Mouse (Mus musculus) liver, embryonic 12.5 days (tissue): ENCODE data around the gene Olfr92. TPM values are rescaled to one million over a fixed set of nuclear protein-coding genes. Genes with fewer than 3 reads are reported as not detected.

Experiments
- ATAC-seq: fragments of 200-750 bp; cut with Nextera tagmentation; 2 replicates; pipeline ENCODE4 v1.8.0; 2017; ENCODE audit warnings: moderate number of reproducible peaks, mild to moderate bottlenecking, moderate library complexity
- H3K27ac ChIP-seq: fragments of 300-500 bp; sonication (generic); 2 replicates; pipeline ENCODE4 v1.5.1; 2016; ENCODE audit warnings: mild to moderate bottlenecking
- H3K27me3 ChIP-seq: fragments of 300-500 bp; sonication (generic); replicated peaks from 2 replicates; pipeline ENCODE4 v1.6.1; 2016; ENCODE audit warnings: mild to moderate bottlenecking, moderate library complexity
- H3K36me3 ChIP-seq: fragments of 300-500 bp; sonication (generic); 2 replicates; pipeline ENCODE4 v1.6.1; 2016; ENCODE audit warnings: mild to moderate bottlenecking, moderate library complexity
- H3K4me1 ChIP-seq: fragments of 300-500 bp; sonication (generic); 2 replicates; pipeline ENCODE4 v1.6.1; 2016
- H3K4me2 ChIP-seq: fragments of 300-500 bp; sonication (generic); 2 replicates; pipeline ENCODE4 v1.6.1; 2016; ENCODE audit warnings: mild to moderate bottlenecking, moderate library complexity
- H3K4me3 ChIP-seq: fragments of 300-500 bp; sonication (generic); 2 replicates; pipeline ENCODE4 v1.5.1; 2016; ENCODE audit warnings: mild to moderate bottlenecking, moderate library complexity
- H3K9ac ChIP-seq: fragments of 300-500 bp; sonication (generic); 2 replicates; pipeline ENCODE4 v1.6.1; 2016; ENCODE audit warnings: mild to moderate bottlenecking, moderate library complexity
- H3K9me3 ChIP-seq: fragments of 300-500 bp; sonication (generic); replicated peaks from 2 replicates; pipeline ENCODE4 v1.6.1; 2016; ENCODE audit warnings: mild to moderate bottlenecking, moderate library complexity
- WGBS: fragments of 180-500 bp; shearing (Covaris S2); methylation state at CpG from one replicate; pipeline ENCODE4 v1.1.7; 2016; ENCODE audit not compliant: insufficient replicate concordance; 5-methylcytosine and 5-hydroxymethylcytosine counted together
- polyA plus RNA-seq: library from polyadenylated mRNA; unstranded; fragments of >200 nt; fragmentation: Nextera tagmentation; extraction: Ambion mirVana; gene quantifications from 2 replicates; pipeline ENCODE4 v1.2.1, GENCODE M21; 2016

Gene Olfr92
- polyA plus RNA-seq, 1 experiment from 2014 or later, result not detected

DNA sequence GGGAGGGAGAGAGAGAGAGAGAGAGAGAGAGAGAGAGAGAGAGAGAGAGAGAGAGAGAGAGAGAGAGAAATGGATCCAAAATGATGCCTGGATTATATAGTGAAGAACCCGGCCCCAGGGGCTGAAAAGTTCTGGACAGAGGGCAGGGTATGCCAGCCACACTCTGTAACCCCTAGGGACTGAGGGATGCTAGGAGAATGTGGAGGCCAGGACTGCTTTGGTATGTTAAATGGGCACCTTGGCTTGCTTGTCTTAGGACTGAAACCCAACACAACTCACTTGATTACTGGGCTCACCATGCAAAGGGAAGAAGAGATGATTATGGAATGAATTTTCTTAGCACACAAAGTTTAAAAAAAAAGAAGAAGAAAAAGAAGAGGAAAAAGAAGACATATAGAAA is 41.7 kb downstream of the Olfr92 start:
- no peak overlapping the region for H3K27ac ChIP-seq
- 40% methylated on average over 1 of the region's 1 CpGs for WGBS
- ATAC-seq, result no peak
- no peak overlapping the region for H3K4me2 ChIP-seq
- H3K9ac ChIP-seq, result no peak overlapping the region
- H3K36me3 ChIP-seq, result no peaks in the 10 kb centered on the region
- no peaks in the 10 kb centered on the region for H3K4me1 ChIP-seq
- H3K27me3 ChIP-seq, result no peaks in the 10 kb centered on the region
- no peaks in the 10 kb centered on the region for H3K9me3 ChIP-seq
- H3K4me3 ChIP-seq, result no peak overlapping the region

DNA sequence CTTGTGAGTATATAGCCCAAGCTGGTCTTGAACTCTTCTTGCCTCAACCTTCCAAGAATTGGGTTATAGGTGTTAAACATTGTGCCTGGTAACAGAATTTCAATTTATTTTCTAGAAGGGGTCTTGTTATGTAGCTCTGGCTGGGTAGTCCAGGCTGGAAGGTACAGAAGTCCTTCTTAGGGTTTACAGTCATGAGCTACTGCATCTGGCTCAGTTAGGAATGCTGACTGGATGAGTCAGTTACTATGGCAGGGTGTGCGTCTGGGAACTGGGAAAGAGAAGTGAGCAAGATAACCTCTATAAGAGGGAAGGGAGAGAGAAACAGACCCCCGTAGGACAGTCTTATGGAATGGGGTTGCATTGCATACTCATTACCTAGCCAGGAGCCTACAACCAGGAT is 44.1 kb downstream of the Olfr92 start:
- no peak overlapping the region for H3K9ac ChIP-seq
- ATAC-seq, result no peak
- H3K4me1 ChIP-seq, result no peaks in the 10 kb centered on the region
- no peak overlapping the region for H3K4me2 ChIP-seq
- no peaks in the 10 kb centered on the region for H3K36me3 ChIP-seq
- no peaks in the 10 kb centered on the region for H3K9me3 ChIP-seq
- H3K27me3 ChIP-seq, result no peaks in the 10 kb centered on the region
- no peak overlapping the region for H3K27ac ChIP-seq
- WGBS, result 65% methylated on average over 2 of the region's 2 CpGs
- no peak overlapping the region for H3K4me3 ChIP-seq

DNA sequence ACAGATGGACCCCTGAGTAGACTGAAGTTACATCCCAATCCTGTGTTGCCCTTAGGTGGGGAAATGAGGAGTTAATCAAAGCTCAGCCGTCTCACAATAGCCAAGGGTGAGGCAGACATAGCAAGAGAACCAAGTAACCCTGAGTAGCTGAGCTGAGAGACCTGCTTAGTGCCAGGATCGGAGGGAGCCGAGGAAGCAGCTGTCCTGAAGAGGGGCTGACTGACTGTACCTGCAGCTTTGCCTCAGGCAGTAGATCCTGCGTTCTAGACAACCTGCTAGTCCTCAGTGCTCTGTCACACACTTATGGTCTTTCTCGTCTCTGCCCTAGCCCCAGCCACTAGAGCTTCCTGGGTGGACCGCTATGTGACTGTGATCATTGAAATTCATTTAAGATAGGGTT is 44.7 kb downstream of the Olfr92 start:
- no peaks in the 10 kb centered on the region for H3K27me3 ChIP-seq
- no peaks in the 10 kb centered on the region for H3K9me3 ChIP-seq
- WGBS, result 72% methylated on average over 6 of the region's 6 CpGs
- H3K9ac ChIP-seq, result no peak overlapping the region
- no peak for ATAC-seq
- H3K4me1 ChIP-seq, result no peaks in the 10 kb centered on the region
- no peak overlapping the region for H3K4me3 ChIP-seq
- no peaks in the 10 kb centered on the region for H3K36me3 ChIP-seq
- H3K4me2 ChIP-seq, result no peak overlapping the region
- H3K27ac ChIP-seq, result no peak overlapping the region

DNA sequence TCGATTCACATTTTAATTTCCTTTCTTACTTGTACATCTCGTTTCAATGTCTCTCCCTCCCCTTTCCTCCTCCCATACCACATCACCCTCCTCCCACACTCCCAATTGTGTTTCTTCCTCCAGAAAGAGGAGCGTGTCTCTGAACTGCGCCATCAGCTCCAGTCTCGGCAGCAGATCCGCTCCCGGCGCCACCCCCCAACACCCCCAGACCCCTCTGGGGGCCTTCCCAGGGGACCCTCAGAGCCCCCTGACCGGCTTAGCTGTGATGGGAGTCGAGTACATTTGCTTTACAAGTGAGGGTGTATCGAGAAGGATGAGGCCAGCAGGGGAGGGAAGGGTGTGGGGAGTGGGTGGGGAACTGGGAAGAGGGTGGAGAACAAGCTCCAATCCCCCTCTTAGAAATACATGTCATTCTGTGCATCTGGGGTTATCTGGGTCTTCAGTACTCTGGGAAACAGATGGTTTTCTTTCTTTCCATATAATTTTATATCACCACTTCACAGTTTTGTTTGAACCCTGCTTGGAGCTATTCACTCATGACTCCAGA is 47.1 kb downstream of the Olfr92 start:
- no peak for ATAC-seq

DNA sequence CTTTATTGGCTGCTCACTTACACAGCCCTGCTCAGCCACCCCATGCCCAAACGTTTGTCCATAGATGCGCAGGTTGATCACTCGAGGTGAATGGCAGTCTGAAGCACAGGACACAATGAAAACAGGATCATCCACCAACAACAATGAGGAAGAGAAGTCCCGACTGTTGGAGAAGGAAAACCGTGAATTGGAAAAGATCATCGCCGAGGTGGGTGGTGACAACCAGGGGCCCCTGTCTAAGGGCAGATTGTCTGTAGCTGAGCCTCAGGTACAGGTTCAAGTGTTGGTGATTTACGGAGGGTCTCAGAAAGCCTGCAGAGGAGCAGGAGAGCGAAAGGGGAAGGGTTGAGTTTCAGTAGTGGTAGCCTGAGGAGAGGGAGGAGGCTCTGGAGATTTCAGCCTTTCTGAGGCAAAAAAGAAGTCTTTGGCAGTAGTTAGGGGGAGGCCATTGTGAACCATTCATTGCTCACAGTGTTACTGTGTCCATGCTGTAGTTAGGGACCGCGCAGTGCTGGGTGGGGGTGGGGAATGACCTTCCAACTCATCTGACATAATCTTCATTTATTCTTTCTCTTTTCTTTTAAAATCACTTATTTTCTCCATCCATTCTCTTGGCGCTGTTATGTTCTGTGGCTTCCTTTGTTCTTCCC is 47.7 kb downstream of the Olfr92 start:
- no peaks in the 10 kb centered on the region for H3K36me3 ChIP-seq
- H3K4me2 ChIP-seq, result no peak overlapping the region
- H3K27me3 ChIP-seq, result no peaks in the 10 kb centered on the region
- H3K9ac ChIP-seq, result no peak overlapping the region
- H3K4me3 ChIP-seq, result no peak overlapping the region
- 68% methylated on average over 12 of the region's 12 CpGs for WGBS
- H3K9me3 ChIP-seq, result no peaks in the 10 kb centered on the region
- H3K4me1 ChIP-seq, result no peaks in the 10 kb centered on the region
- no peak overlapping the region for H3K27ac ChIP-seq
- ATAC-seq, result no peak

More for the DNA sequence above, 47.1 kb downstream of the Olfr92 start:
- no peaks in the 10 kb centered on the region for H3K4me1 ChIP-seq
- no peak overlapping the region for H3K9ac ChIP-seq
- WGBS, result 60% methylated on average over 11 of the region's 11 CpGs
- H3K27me3 ChIP-seq, result no peaks in the 10 kb centered on the region
- H3K4me3 ChIP-seq, result no peak overlapping the region
- H3K9me3 ChIP-seq, result no peaks in the 10 kb centered on the region
- no peak overlapping the region for H3K4me2 ChIP-seq
- no peaks in the 10 kb centered on the region for H3K36me3 ChIP-seq
- H3K27ac ChIP-seq, result no peak overlapping the region

DNA sequence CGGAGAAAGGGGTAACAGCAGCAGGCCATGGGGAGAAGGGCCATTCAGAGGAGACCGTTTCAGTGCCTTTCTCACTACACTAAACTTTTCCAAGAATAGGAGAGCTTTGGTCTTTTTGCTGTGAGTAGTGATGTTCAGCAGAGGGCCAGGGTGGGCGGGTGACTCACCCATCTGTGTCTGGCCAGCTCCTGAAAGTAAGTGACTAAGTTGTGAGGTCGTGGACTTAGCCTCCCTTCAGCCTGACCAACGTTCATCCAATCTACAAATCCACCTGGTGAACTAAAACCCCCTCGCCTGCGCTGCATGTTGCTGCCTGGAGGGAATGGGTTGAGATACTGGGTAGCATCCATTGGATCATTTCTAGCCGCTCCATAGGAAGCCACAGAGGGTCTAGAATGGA is 49.8 kb downstream of the Olfr92 start:
- H3K36me3 ChIP-seq, result no peaks in the 10 kb centered on the region
- no peak overlapping the region for H3K4me3 ChIP-seq
- no peaks in the 10 kb centered on the region for H3K4me1 ChIP-seq
- WGBS, result 58% methylated on average over 8 of the region's 8 CpGs
- no peaks in the 10 kb centered on the region for H3K27me3 ChIP-seq
- no peak overlapping the region for H3K9ac ChIP-seq
- no peak for ATAC-seq
- H3K27ac ChIP-seq, result no peak overlapping the region
- no peaks in the 10 kb centered on the region for H3K9me3 ChIP-seq
- no peak overlapping the region for H3K4me2 ChIP-seq

DNA sequence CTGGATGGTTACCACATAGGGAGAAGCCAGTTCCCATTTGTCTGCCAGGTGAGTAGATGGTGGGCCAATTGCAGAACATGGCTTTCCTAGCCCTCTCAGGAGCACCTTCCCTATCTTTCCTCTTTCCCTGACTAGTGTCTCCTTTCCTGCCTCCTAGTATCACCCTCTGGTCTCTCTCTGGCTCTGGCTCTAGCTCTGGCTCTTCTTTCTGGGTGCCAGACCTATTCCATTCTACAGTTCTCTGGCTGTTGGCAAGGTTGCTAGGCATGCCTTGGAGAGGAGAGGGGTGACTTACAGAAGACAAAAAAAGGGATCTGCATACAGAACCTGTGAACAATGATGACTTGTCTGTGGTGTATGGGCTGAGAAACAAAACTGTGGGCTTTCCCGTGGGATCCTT is 52.0 kb downstream of the Olfr92 start:
- no peaks in the 10 kb centered on the region for H3K4me1 ChIP-seq
- H3K36me3 ChIP-seq, result no peaks in the 10 kb centered on the region
- ATAC-seq, result no peak
- no peaks in the 10 kb centered on the region for H3K27me3 ChIP-seq
- H3K4me3 ChIP-seq, result no peak overlapping the region
- no peaks in the 10 kb centered on the region for H3K9me3 ChIP-seq
- H3K9ac ChIP-seq, result no peak overlapping the region
- WGBS, result 59% methylated on average over 1 of the region's 1 CpGs
- H3K27ac ChIP-seq, result no peak overlapping the region
- H3K4me2 ChIP-seq, result no peak overlapping the region

DNA sequence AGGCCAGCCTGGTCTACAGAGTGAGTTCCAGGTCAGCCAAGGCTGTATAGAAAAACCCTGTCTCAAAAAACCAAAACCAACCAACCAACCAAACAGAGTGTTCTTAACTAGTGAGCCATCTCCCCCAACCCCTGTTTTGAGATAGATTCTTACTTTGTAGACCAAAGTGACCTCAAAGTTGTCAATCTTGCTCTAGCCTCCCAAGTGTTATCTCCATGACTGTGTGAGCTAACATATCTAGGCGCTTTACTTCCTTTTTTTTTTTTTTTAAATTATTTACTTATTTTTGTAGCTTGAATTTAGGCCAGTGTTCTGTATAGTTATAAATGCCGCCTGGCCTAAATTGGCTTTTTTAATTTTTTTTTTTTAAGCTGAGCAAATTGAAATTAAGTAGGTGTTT is 53.9 kb downstream of the Olfr92 start:
- Histone ChIP-seq H3K4me3 (no peak overlapping the region), H3K36me3 (no peaks in the 10 kb centered on the region), H3K4me1 (no peaks in the 10 kb centered on the region), H3K9me3 (no peaks in the 10 kb centered on the region), H3K27me3 (no peaks in the 10 kb centered on the region), H3K9ac (no peak overlapping the region), H3K4me2 (no peak overlapping the region), H3K27ac (no peak overlapping the region)
- 40% methylated on average over 2 of the region's 2 CpGs for WGBS
- ATAC-seq, result no peak

DNA sequence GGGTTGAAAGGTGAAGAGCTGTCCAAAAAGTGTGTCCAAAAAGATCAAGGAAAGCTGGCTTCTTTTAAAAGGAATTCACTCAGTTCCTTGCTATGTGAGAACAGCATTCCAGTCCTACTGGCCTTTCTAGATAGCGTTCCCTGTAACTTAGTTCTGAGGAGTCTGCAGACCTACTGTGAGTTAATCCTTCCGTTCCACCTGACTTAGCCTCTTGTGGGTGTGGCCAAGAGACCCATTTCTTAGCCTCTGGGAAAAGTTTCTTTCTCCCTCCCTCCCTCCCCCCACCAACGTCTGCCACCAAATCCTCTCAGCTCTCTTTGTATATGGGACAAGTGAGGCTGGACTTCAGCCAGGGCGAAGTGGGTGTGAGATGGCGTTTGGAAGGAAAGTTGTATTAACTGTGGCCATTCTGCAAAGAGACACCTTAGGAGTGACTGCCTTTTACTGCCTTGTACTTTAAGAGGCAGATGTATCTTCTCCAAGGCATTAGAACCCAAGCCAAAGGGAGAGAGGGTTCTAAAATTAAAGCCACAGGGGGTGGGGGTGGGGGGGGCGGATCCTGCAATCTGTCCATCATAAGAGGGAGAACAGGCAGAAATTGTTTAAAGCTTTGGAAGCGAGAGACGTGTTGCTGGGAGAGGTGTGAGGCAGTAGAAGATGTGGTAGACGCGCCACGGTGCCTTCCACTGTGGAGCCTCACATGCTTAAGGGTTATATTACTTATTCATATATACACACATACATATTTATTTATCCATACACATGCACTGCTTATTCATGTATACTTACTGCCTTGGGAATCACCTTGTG is 56.0 kb downstream of the Olfr92 start:
- H3K4me1 ChIP-seq, result no peaks in the 10 kb centered on the region
- no peaks in the 10 kb centered on the region for H3K27me3 ChIP-seq
- H3K27ac ChIP-seq, result no peak overlapping the region
- no peaks in the 10 kb centered on the region for H3K36me3 ChIP-seq
- no peaks in the 10 kb centered on the region for H3K9me3 ChIP-seq
- no peak for ATAC-seq
- no peak overlapping the region for H3K9ac ChIP-seq
- 67% methylated on average over 11 of the region's 11 CpGs for WGBS
- H3K4me3 ChIP-seq, result no peak overlapping the region
- no peak overlapping the region for H3K4me2 ChIP-seq

DNA sequence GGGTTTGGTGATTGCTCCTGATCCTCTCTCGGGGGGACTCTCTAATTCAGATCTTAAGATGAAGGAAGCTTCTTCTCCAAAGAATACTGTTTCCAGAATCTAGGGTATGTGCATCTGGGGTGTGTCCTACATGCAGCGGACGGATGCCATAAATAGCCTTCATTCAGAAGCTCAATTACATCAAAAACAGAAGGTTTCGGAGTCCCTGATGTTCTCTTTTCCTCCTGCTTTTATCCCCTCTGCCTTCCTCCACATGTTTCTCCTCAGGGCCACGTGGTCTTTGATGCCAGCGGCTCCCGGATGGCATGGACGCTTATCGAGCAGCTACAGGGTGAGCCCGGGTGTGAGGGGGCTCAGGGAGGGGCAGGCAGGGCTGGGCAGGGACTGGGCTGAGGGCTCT is 56.8 kb downstream of the Olfr92 start:
- Histone ChIP-seq H3K4me2 (no peak overlapping the region), H3K27me3 (no peaks in the 10 kb centered on the region), H3K9me3 (no peaks in the 10 kb centered on the region), H3K4me1 (no peaks in the 10 kb centered on the region), H3K36me3 (no peaks in the 10 kb centered on the region; the same call in 1 of the 2 replicates), H3K4me3 (no peak overlapping the region), H3K27ac (no peak overlapping the region), H3K9ac (no peak overlapping the region)
- no peak for ATAC-seq
- WGBS, result 65% methylated on average over 10 of the region's 10 CpGs

DNA sequence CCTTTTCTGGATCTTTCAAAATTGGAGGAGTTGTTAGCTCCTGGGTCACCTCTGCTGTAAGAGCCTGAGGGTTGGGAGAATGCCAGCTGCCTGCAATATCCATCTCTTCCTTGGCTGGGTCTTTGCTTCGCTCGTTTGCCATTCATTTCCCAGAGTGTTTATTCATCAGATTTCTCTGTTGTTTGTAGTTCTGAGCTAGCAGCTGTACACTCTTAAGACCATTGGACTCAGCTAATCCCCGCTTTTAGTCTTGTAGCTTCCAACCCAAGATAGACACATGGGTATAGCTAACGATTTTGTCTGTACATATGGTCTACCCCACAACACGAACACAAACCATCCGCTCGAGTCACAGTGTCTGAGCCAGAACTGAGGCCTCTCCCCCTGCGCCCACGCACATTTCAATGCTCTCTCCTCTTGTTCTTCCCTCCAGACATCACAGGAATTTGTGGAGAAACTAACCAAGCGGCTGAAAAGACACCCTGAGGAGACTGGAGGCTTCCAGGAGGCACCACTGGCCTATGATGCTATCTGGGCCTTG is 57.7 kb downstream of the Olfr92 start:
- H3K4me3 ChIP-seq, result no peak overlapping the region
- WGBS, result 69% methylated on average over 10 of the region's 10 CpGs
- no peaks in the 10 kb centered on the region; the same call in 1 of the 2 replicates for H3K36me3 ChIP-seq

DNA sequence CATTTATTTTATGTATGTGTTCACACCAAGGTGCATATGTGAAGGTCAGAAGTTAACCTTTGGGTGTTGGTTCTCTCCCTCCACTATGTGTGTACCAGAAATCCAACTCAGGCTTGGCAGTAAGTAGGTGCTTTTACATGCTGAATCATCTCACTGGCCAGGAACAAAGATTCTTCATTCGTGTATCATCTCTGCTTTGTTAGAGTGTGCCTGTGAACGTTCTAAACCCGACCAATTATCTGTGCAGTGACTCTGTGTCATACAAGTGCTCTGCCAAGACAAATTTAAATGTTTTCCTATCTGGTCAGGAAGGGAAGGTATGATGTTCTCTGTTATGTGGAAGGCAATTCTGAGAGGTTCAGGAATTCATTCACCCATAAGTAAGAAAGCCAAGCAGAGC is 58.5 kb downstream of the Olfr92 start:
- no peaks in the 10 kb centered on the region for H3K4me1 ChIP-seq
- no peaks in the 10 kb centered on the region for H3K27me3 ChIP-seq
- WGBS, result 56% methylated on average over 3 of the region's 3 CpGs
- H3K4me2 ChIP-seq, result no peak overlapping the region
- no peaks in the 10 kb centered on the region; the same call in 1 of the 2 replicates for H3K36me3 ChIP-seq
- H3K4me3 ChIP-seq, result no peak overlapping the region
- H3K9ac ChIP-seq, result no peak overlapping the region
- no peaks in the 10 kb centered on the region for H3K9me3 ChIP-seq
- ATAC-seq, result no peak
- H3K27ac ChIP-seq, result no peak overlapping the region

More for the DNA sequence above, 57.7 kb downstream of the Olfr92 start:
- no peak overlapping the region for H3K4me2 ChIP-seq
- H3K27ac ChIP-seq, result no peak overlapping the region
- H3K4me1 ChIP-seq, result no peaks in the 10 kb centered on the region
- ATAC-seq, result no peak
- H3K9me3 ChIP-seq, result no peaks in the 10 kb centered on the region
- H3K27me3 ChIP-seq, result no peaks in the 10 kb centered on the region
- no peak overlapping the region for H3K9ac ChIP-seq
